Mouse (Mus musculus) heart, postnatal 0 days (tissue): ENCODE data around the gene Zfp526.

Experiments used
- CTCF ChIP-seq: IDR thresholded peaks from 2 replicates; pipeline ENCODE4 v1.5.1; 2016; ENCODE audit warnings: antibody characterized with exemption, control low read depth, low read depth
- EP300 ChIP-seq: IDR thresholded peaks from 2 replicates; pipeline ENCODE4 v1.6.1; 2016; ENCODE audit warnings: antibody characterized with exemption, low read depth

GRCm38 (mm10) chr7:25184091-25184490 is 37.1 kb upstream of the Zfp526 start:
- TF ChIP-seq EP300 (no peak), CTCF (no peak)
